8 mouse cellular contexts compared by ENCODE assay signal in the genomic region with DNA sequence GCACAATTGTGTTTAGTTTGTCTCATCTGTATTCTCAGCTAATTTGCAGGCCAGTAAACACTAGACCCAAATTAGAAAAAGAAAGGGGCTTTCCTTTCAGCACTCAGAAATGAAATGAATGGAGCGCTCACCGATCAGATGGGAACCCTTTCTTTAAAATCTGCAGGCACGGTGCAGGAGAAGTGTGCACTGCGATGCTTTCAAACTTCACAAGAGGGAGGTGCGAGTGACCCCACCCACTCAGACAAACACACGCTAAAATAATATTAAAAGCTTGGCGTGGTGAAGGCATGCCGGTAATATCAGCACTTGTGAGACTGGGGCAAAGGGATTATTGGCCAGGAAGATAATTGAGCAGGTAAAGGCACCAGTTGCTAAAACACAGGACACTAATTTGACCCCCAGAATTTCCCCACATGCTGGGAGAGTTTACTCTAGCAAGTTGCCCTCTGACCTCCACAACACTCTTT. TPM values are rescaled to one million over a fixed set of nuclear protein-coding genes. Genes with fewer than 3 reads are reported as not detected.
A peak's percentile ranks its signal among the peaks of the same experiment; 100 is the strongest.
DNase-seq lines count a peak whose midpoint lies in the region; ATAC-seq lines count a peak whose summit lies in the region.

No protein-coding gene starts in this region.

- H3K27me3 ChIP-seq in kidney, embryonic 16.5 days (ENCODE audit: insufficient read depth, low read length): peaks cover 58% of the 10 kb centered on the region
- H3K27me3 ChIP-seq in embryonic facial prominence, embryonic 14.5 days (replicated peaks; ENCODE audit: control insufficient read depth, insufficient read depth, low read length): peaks cover 68% of the 10 kb centered on the region
- no peaks in the 10 kb centered on the region; the same call in 1 of the 2 replicates for H3K27me3 ChIP-seq in intestine, embryonic 16.5 days (replicated peaks; ENCODE audit: control insufficient read depth, insufficient read depth, low read length)

- H3K4me1 ChIP-seq in kidney, embryonic 16.5 days (ENCODE audit: insufficient read depth, low read length): peaks cover 11% of the 10 kb centered on the region; the same call in 1 of the 2 replicates
- peaks cover 3% of the 10 kb centered on the region; the same call in 1 of the 2 replicates for H3K4me1 ChIP-seq in embryonic facial prominence, embryonic 14.5 days (ENCODE audit: control insufficient read depth, insufficient read depth, low read length)
- H3K4me1 ChIP-seq in intestine, embryonic 16.5 days (ENCODE audit: control insufficient read depth, insufficient read depth, low read length): peaks cover 14% of the 10 kb centered on the region

- H3K9me3 ChIP-seq in kidney, embryonic 16.5 days (ENCODE audit: low read length): no peaks in the 10 kb centered on the region
- no peaks in the 10 kb centered on the region for H3K9me3 ChIP-seq in embryonic facial prominence, embryonic 14.5 days (ENCODE audit: control insufficient read depth, low read length)
- H3K9me3 ChIP-seq in intestine, embryonic 16.5 days (ENCODE audit: control insufficient read depth, low read length): no peaks in the 10 kb centered on the region

- H3K27ac ChIP-seq in kidney, embryonic 16.5 days (ENCODE audit: low read length): no peak overlapping the region
- no peak overlapping the region for H3K27ac ChIP-seq in embryonic facial prominence, embryonic 14.5 days (replicated peaks; ENCODE audit: low read depth, low read length)
- H3K27ac ChIP-seq in intestine, embryonic 16.5 days (ENCODE audit: low read length): no peak overlapping the region

- ATAC-seq in kidney, embryonic 16.5 days (ENCODE audit: low FRiP score, low TSS enrichment): no peak
- no peak for ATAC-seq in embryonic facial prominence, embryonic 14.5 days (ENCODE audit: low read depth)
- no peak for ATAC-seq in intestine, embryonic 16.5 days

- no peak overlapping the region for H3K9ac ChIP-seq in kidney, embryonic 16.5 days (replicated peaks; ENCODE audit: low read length)
- H3K9ac ChIP-seq in embryonic facial prominence, embryonic 14.5 days (ENCODE audit: low read depth, low read length): no peak overlapping the region
- 0 out of 2 replicates have a peak overlapping the region, but pooled peaks have one; percentile 76 for H3K9ac ChIP-seq in intestine, embryonic 16.5 days (ENCODE audit: low read depth, low read length)

- H3K4me2 ChIP-seq in kidney, embryonic 16.5 days (replicated peaks; ENCODE audit: low read depth, low read length): peak overlapping the region; percentile 77; the same call in 1 of the 2 replicates
- peak overlapping the region; percentile 75 for H3K4me2 ChIP-seq in embryonic facial prominence, embryonic 14.5 days (ENCODE audit: low read depth, low read length)
- peak overlapping the region; percentile 81 for H3K4me2 ChIP-seq in intestine, embryonic 16.5 days (ENCODE audit: low read depth, low read length)

- no peak for DNase-seq in kidney, adult 18-20 months
- DNase-seq in embryonic facial prominence, embryonic 14.5 days (ENCODE audit: low spot score): no peak
- DNase-seq in neural tube, embryonic 10.5 days (ENCODE audit: extremely low spot score, low spot score): peak; percentile 20
- no peak for DNase-seq in urinary bladder, adult 18-20 months (ENCODE audit: low spot score in 2 of 2)
- no peak for DNase-seq in urinary bladder, postnatal 25 days (ENCODE audit: low spot score)
- DNase-seq in cerebellum, adult 18-20 months: no peak

- WGBS in kidney, embryonic 16.5 days: 6% methylated on average over 8 of the region's 8 CpGs
- 1% methylated on average over 8 of the region's 8 CpGs for WGBS in embryonic facial prominence, embryonic 14.5 days
- 9% methylated on average over 8 of the region's 8 CpGs for WGBS in intestine, embryonic 16.5 days

- H3K36me3 ChIP-seq in kidney, embryonic 16.5 days (ENCODE audit: insufficient read depth, low read length): no peaks in the 10 kb centered on the region
- no peaks in the 10 kb centered on the region for H3K36me3 ChIP-seq in embryonic facial prominence, embryonic 14.5 days (ENCODE audit: control insufficient read depth, insufficient read depth, low read length)
- no peaks in the 10 kb centered on the region for H3K36me3 ChIP-seq in intestine, embryonic 16.5 days (ENCODE audit: control insufficient read depth, insufficient read depth, low read length)

- H3K4me3 ChIP-seq in kidney, embryonic 16.5 days (ENCODE audit: low read length): peak overlapping the region; percentile 68
- H3K4me3 ChIP-seq in embryonic facial prominence, embryonic 14.5 days (ENCODE audit: low read depth, low read length): no peak overlapping the region; the same call in 1 of the 2 replicates
- peak overlapping the region; percentile 66 for H3K4me3 ChIP-seq in intestine, embryonic 16.5 days (ENCODE audit: low read length)

RNA-seq across cellular contexts. Expression of a gene that starts 1.0 kb away (rescaled TPM):
- 4.2 and 4.3 TPM in 2 replicates for polyA plus RNA-seq in kidney, embryonic 16.5 days (2015; fragmentation: Nextera tagmentation; extraction: Ambion mirVana)
- 3.9 and 4.7 TPM in 2 replicates for polyA plus RNA-seq in embryonic facial prominence, embryonic 14.5 days (2014; fragmentation: Nextera tagmentation; extraction: Ambion mirVana)
- 15.5 and 16.5 TPM in 2 replicates for polyA plus RNA-seq in intestine, embryonic 16.5 days (2015; fragmentation: Nextera tagmentation; extraction: Ambion mirVana)

RNA-seq across cellular contexts. Expression of a gene that starts 25.9 kb away (rescaled TPM):
- 7.9 and 9.8 TPM in 2 replicates for polyA plus RNA-seq in kidney, embryonic 16.5 days (2015; fragmentation: Nextera tagmentation; extraction: Ambion mirVana)
- polyA plus RNA-seq in embryonic facial prominence, embryonic 14.5 days (2014; fragmentation: Nextera tagmentation; extraction: Ambion mirVana): 5.0 and 5.3 TPM in 2 replicates
- polyA plus RNA-seq in intestine, embryonic 16.5 days (2015; fragmentation: Nextera tagmentation; extraction: Ambion mirVana): 2.5 and 3.2 TPM in 2 replicates

RNA-seq across cellular contexts. Expression of a gene that starts 56.3 kb away (rescaled TPM):
- 8.3 and 9.8 TPM in 2 replicates for polyA plus RNA-seq in kidney, embryonic 16.5 days (2015; fragmentation: Nextera tagmentation; extraction: Ambion mirVana)
- polyA plus RNA-seq in embryonic facial prominence, embryonic 14.5 days (2014; fragmentation: Nextera tagmentation; extraction: Ambion mirVana): 10.6 and 12.3 TPM in 2 replicates
- polyA plus RNA-seq in intestine, embryonic 16.5 days (2015; fragmentation: Nextera tagmentation; extraction: Ambion mirVana): 4.8 and 5.4 TPM in 2 replicates
